Mouse (Mus musculus): Measurements from ENCODE around the gene Gm10282.

Gm10282 gene

GRCm38 (mm10) chr8:72259862-72260261 lies 45.2 kb downstream of the Gm10282 start:
- DNase-seq = no peak

DNA sequence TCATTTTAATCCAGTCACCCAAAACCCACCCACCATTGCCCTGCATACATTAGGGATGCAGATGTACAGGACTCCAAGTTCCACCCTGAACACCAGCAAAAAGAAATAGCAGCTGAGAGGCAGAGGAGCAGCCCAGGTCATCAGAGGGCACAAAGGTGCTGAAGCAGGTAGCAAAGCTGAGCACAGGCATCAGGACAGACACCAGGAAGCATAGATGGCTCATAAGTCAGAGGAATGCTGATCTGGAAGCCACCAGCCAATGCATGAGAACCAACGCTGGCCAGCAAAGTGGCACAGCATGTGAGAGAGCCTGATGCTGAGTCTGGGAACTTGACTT lies 47.2 kb downstream of the Gm10282 start:
- DNase-seq = no peak

DNA sequence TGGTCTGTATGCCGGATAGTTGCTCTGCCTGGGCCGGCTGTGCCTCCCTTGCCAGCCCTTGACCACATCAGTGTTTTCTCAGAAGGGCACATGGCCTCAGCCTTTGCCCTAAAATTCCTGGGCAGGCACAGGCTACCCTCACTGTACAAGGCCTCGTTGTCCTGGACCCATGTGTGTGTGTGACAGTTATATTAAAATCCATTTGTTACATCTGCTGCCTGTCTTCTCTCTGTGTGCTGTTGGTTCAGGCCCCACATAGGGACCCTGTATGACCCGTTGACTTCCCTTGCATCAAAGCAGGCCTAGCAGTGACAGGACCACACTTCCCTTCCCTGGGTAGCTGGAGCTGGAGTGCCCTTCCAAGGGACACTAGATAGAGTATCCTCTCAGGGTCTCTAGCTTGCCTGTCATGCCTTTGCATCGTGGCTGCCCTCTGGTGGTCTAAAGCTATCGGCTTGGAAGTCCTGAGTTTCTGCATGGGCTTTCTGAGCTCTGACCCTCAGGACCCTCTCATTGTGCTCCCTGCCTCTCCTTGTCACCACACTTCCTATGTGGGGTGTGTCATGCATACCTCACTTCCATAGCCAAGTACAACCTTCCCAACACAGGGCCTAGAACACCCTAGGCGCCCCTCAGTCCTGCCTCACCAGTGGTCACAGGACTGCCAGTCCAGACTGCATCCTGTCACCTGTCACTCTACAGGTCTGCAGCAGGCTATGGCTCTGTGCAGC lies 47.7 kb downstream of the Gm10282 start:
- DNase-seq = peak; percentile 77

Data from kidney, postnatal 10 days (tissue).